Mouse (Mus musculus) gastrocnemius, adult 18-20 months (tissue): Measurements from ENCODE around the gene Lin7a. TPM values are rescaled to one million over a fixed set of nuclear protein-coding genes. Genes with fewer than 3 reads are reported as not detected.

Source experiments
- DNase-seq: peaks from one replicate; pipeline ENCODE4 v3.0.0; 2021; ENCODE audit warnings: low spot score
- long read RNA-seq, 2 experiments: library from polyadenylated mRNA; stranded (forward); transcript quantifications; one replicate each; pipeline ENCODE4 v2.0.0; 2021
- total RNA-seq, 2 experiments: library from RNA; stranded (reverse); gene quantifications; 2 replicates each; pipeline ENCODE4 v1.2.3; 2021

Lin7a gene
- total RNA-seq, result 1 to 10 TPM; 1.1 to 1.4 TPM
- long read RNA-seq, experiment 1, result 0 reads
- long read RNA-seq, experiment 2, result 0 reads

- DNase-seq, result peak; percentile 1
Observed at GRCm38 (mm10) chr10:107271321-107272130, at the start of gene Lin7a. Gene Lin7a, plus strand, starts transcription at chr10:107271686.

- no peak for DNase-seq
Observed at GRCm38 (mm10) chr10:107221726-107222125, 49.8 kb upstream of the Lin7a start.

- no peak for DNase-seq
Observed at GRCm38 (mm10) chr10:107222406-107223185, 48.9 kb upstream of the Lin7a start.

- no peak for DNase-seq
Observed at GRCm38 (mm10) chr10:107223186-107223440, 48.4 kb upstream of the Lin7a start.

GRCm38 (mm10) chr10:107223821-107224220 lies 47.7 kb upstream of the Lin7a start:
- DNase-seq, result no peak

GRCm38 (mm10) chr10:107224596-107225330 lies 46.7 kb upstream of the Lin7a start:
- no peak for DNase-seq

- no peak for DNase-seq
Observed at GRCm38 (mm10) chr10:107225331-107225835, 46.1 kb upstream of the Lin7a start.

GRCm38 (mm10) chr10:107225871-107226270 lies 45.6 kb upstream of the Lin7a start:
- DNase-seq, result no peak

GRCm38 (mm10) chr10:107227901-107228300 lies 43.6 kb upstream of the Lin7a start:
- DNase-seq, result no peak

GRCm38 (mm10) chr10:107228776-107229175 lies 42.7 kb upstream of the Lin7a start:
- no peak for DNase-seq

- no peak for DNase-seq
Observed at GRCm38 (mm10) chr10:107229416-107229815, 42.1 kb upstream of the Lin7a start.

- no peak for DNase-seq
Observed at GRCm38 (mm10) chr10:107230081-107230850, 41.2 kb upstream of the Lin7a start.

- DNase-seq, result no peak
Observed at GRCm38 (mm10) chr10:107230851-107231130, 40.7 kb upstream of the Lin7a start.

- no peak for DNase-seq
Observed at GRCm38 (mm10) chr10:107231421-107232010, 40.0 kb upstream of the Lin7a start.

GRCm38 (mm10) chr10:107232491-107233110 lies 38.9 kb upstream of the Lin7a start:
- no peak for DNase-seq

- DNase-seq, result no peak
Observed at GRCm38 (mm10) chr10:107233221-107233620, 38.3 kb upstream of the Lin7a start.

GRCm38 (mm10) chr10:107233825-107234224 lies 37.7 kb upstream of the Lin7a start:
- no peak for DNase-seq

- no peak for DNase-seq
Observed at GRCm38 (mm10) chr10:107234421-107235400, 36.8 kb upstream of the Lin7a start.

GRCm38 (mm10) chr10:107235496-107235895 lies 36.0 kb upstream of the Lin7a start:
- DNase-seq, result no peak
